Mouse (Mus musculus): ENCODE results near the gene Ablim1.

DNA sequence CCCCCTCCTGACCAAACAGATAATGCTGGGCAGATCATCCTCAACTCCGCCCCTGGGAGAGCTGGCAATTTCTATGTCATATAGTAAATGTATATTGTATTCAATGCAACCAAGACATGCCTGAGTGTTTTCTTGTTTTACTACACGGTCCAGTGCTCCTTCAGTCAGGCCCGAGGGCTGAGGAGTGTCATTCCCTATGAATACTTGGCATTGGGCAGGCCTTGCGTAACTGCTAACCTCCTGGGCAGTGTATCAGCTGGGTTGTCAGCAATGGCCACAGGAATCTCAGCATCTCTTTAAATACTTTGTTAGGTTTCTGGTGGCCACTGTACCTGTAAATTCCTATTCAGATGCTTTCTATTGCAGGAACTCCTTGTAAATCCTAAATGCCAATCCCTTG, 320.1 kb downstream of the Ablim1 start:
- no peak for TF ChIP-seq POLR2A (IDR thresholded peaks at IDR 0.05; ENCODE audit: extremely low read depth, insufficient read depth, low read length)
- no peak for TF ChIP-seq CTCF (IDR thresholded peaks at IDR 0.05; ENCODE audit: low read depth, low read length)

All from liver, adult 2 months (tissue).